Mouse (Mus musculus) bone marrow macrophage, adult 2 months (primary cell): ENCODE results near the gene Adgrv1.

Experiments
- CTCF ChIP-seq: IDR thresholded peaks from 2 replicates; pipeline ENCODE4 v1.5.1; 2012; ENCODE audit warnings: low read depth, mild to moderate bottlenecking, low read length, moderate library complexity
- POLR2A ChIP-seq: IDR thresholded peaks from 2 replicates; pipeline ENCODE4 v1.6.1; 2012; ENCODE audit warnings: mild to moderate bottlenecking, low read depth, low read length, borderline replicate concordance

DNA sequence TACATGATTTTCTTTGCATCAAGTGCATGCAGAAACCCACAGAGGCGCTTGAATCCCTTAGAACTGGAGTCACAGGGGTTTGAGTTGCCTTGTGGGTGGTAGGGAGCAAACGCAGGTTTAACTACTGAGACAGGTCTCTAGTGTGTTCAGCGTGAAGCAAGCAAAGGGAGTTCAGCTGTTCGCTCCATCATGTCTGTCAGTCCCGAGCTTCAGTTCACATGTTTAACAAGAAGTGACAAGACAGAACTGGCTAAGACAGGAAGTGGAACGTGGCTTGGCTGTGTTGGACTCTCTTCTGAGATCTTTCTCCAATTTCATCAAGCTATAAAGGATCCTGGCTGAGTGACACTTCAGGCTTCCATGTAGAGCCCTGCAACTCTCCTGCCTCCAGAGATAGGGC is 523.3 kb downstream of the Adgrv1 start:
- TF ChIP-seq CTCF (no peak), POLR2A (no peak)
